Mouse (Mus musculus) spleen, adult 2 months (tissue): ENCODE results near the gene Atpaf2. TPM values are rescaled to one million over a fixed set of nuclear protein-coding genes. Genes with fewer than 3 reads are reported as not detected.

Experiments
- DNase-seq, 2 experiments: peaks; one replicate each; pipeline versions ENCODE4 v3.0.0 to v3.0.0-alpha.2; 2012 to 2021; ENCODE audit warnings: low spot score in 2 of 2, low read depth in 1 of 2
- H3K27ac ChIP-seq: fragments of 200-500 bp; 2 replicates; pipeline ENCODE4 v1.5.1; 2012; ENCODE audit warnings: low read length, inconsistent platforms; ENCODE audit not compliant: insufficient read depth
- H3K27me3 ChIP-seq: fragments of 200-500 bp; 2 replicates; pipeline ENCODE4 v1.6.1; 2012; ENCODE audit warnings: mild to moderate bottlenecking, moderate library complexity, low read length, inconsistent platforms; ENCODE audit not compliant: control insufficient read depth, insufficient read depth
- H3K36me3 ChIP-seq: fragments of 200-500 bp; 2 replicates; pipeline ENCODE4 v1.6.1; 2012; ENCODE audit warnings: mild to moderate bottlenecking, low read length, inconsistent platforms; ENCODE audit not compliant: control insufficient read depth, insufficient read depth
- H3K4me1 ChIP-seq: fragments of 200-500 bp; 2 replicates; pipeline ENCODE4 v1.6.1; 2011; ENCODE audit warnings: inconsistent platforms; ENCODE audit not compliant: control insufficient read depth, insufficient read depth, insufficient read length
- H3K4me3 ChIP-seq: fragments of 200-500 bp; 2 replicates; pipeline ENCODE4 v1.5.1; 2011; ENCODE audit warnings: mild to moderate bottlenecking, inconsistent platforms; ENCODE audit not compliant: insufficient read depth, insufficient read length; ENCODE audit errors: extremely low read depth
- CTCF ChIP-seq: fragments of 200-500 bp; IDR thresholded peaks from 2 replicates; pipeline ENCODE4 v1.5.1; 2011; ENCODE audit warnings: mild to moderate bottlenecking, inconsistent platforms; ENCODE audit not compliant: insufficient read depth, insufficient read length, insufficient replicate concordance; ENCODE audit errors: extremely low read depth
- POLR2A ChIP-seq: fragments of 200-500 bp; IDR thresholded peaks from 2 replicates; pipeline ENCODE4 v1.6.1; 2011; ENCODE audit warnings: low read depth, low read length, inconsistent platforms
- WGBS: fragments of 180-500 bp; shearing (Covaris S2); methylation state at CpG from one replicate; pipeline ENCODE4 v1.1.7; 2018; 5-methylcytosine and 5-hydroxymethylcytosine counted together
- polyA plus RNA-seq: library from polyadenylated mRNA; depleted of rRNA; stranded (reverse); fragments of >200 nt; gene quantifications from 2 replicates; pipeline ENCODE4 v1.2.3, GENCODE M21; 2012; rRNA removed

The Atpaf2 gene
- polyA plus RNA-seq, 1 experiment = 15.1 TPM

DNA sequence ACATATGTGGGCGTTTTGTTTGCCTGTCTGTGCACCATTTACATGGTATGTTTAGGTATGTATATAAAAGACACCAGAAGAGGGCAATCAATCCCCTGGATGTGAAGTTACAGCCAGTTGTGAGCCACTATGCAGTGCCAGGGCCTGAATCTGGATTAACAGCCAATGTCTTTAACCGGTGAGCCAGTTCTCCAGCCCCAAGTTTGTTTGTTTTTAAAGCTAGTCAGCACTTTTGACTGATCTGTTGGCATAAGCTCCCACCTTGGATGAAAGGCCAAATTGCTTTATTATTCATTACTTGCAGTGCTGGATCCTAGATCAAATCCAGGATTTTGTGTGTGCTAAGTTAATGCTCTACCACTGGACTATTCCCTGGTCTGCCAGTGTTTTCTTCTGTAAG is 66.9 kb downstream of the Atpaf2 start:
- 63% methylated on average over 2 of the region's 2 CpGs for WGBS
- no peak overlapping the region for H3K27ac ChIP-seq
- H3K4me3 ChIP-seq = no peak overlapping the region
- no peaks in the 10 kb centered on the region for H3K27me3 ChIP-seq
- H3K4me1 ChIP-seq = peaks cover 5% of the 10 kb centered on the region; the same call in 1 of the 2 replicates
- TF ChIP-seq CTCF = no peak
- TF ChIP-seq POLR2A = no peak
- DNase-seq = no peak
- no peaks in the 10 kb centered on the region for H3K36me3 ChIP-seq

Other genes starting within 250 kb of the Atpaf2 start
- gene Srebf1, start 195.9 kb downstream of the Atpaf2 start, polyA plus RNA-seq = 106 and 140 TPM in 2 replicates
- 28.1 and 36.8 TPM in 2 replicates for gene Tom1l2, start 65.6 kb downstream of the Atpaf2 start, polyA plus RNA-seq
- 0.11 and 0.22 TPM in 2 replicates for gene Drc3, start 65.1 kb downstream of the Atpaf2 start, polyA plus RNA-seq
- 10.0 and 11.7 TPM in 2 replicates for gene Gid4, start 1.3 kb downstream of the Atpaf2 start, polyA plus RNA-seq
- 26.4 and 27.6 TPM in 2 replicates for gene Drg2, start 36.1 kb upstream of the Atpaf2 start, polyA plus RNA-seq
- gene Myo15, start 50.9 kb upstream of the Atpaf2 start, polyA plus RNA-seq = 0.52 and 0.69 TPM in 2 replicates
- gene Alkbh5, start 117.9 kb upstream of the Atpaf2 start, polyA plus RNA-seq = 15.0 and 16.9 TPM in 2 replicates